14 mouse cellular contexts compared by ENCODE assay signal in genomic region chr11:116873987-116874386, GRCm38 (mm10). TPM values are rescaled to one million over a fixed set of nuclear protein-coding genes. Genes with fewer than 3 reads are reported as not detected.
DNase-seq lines count a peak whose midpoint lies in the region; ATAC-seq and TF ChIP-seq lines count a peak whose summit lies in the region.
"Had no signal": no experiment of that assay in that cellular context is flagged by ENCODE, and none has a peak within 500 bp of the region (broad histone marks: within the 10 kb centered on the region; RNA-seq: fewer than 3 reads in every experiment).

No protein-coding gene starts in this region.

- TF ChIP-seq POLR2A in thymus, adult 2 months (IDR thresholded peaks at IDR 0.05; ENCODE audit: control insufficient read depth, extremely low read depth, insufficient read depth, low read length, poor library complexity), result no peak

- no peak overlapping the region for H3K9ac ChIP-seq in embryonic facial prominence, embryonic 15.5 days
- H3K9ac ChIP-seq: neural tube, embryonic 15.5 days had no signal

- no peak overlapping the region for H3K4me3 ChIP-seq in embryonic facial prominence, embryonic 15.5 days (replicated peaks)
- no peak overlapping the region for H3K4me3 ChIP-seq in thymus, adult 2 months (ENCODE audit: control insufficient read depth, insufficient read depth, low read length)
- H3K4me3 ChIP-seq: midbrain, embryonic 10.5 days; neural tube, embryonic 15.5 days had no signal

- H3K4me2 ChIP-seq in embryonic facial prominence, embryonic 15.5 days (replicated peaks), result no peak overlapping the region
- H3K4me2 ChIP-seq: neural tube, embryonic 15.5 days had no signal

- DNase-seq in left cerebral cortex, postnatal 14 days (ENCODE audit: low spot score in 2 of 2), result peak; percentile 61 to 73
- DNase-seq in left cerebral cortex, adult 11 months (ENCODE audit: low spot score), result no peak
- peak; percentile 39 to 64 for DNase-seq in layer of hippocampus, postnatal 14 days (ENCODE audit: low spot score in 2 of 2)
- DNase-seq in right cerebral cortex, postnatal 25 days, result peak; percentile 37
- no peak for DNase-seq in thymus, adult 2 months
- no peak for DNase-seq in neural tube, embryonic 10.5 days (ENCODE audit: extremely low spot score, low spot score)
- DNase-seq: cerebellum, adult 2 months; lung, postnatal 36 days had no signal

- no peaks in the 10 kb centered on the region for H3K9me3 ChIP-seq in embryonic facial prominence, embryonic 15.5 days (replicated peaks)
- H3K9me3 ChIP-seq: midbrain, embryonic 10.5 days; neural tube, embryonic 15.5 days had no signal

- 44% methylated on average over 20 of the region's 20 CpGs for WGBS in embryonic facial prominence, embryonic 15.5 days
- WGBS in thymus, adult 2 months, result 97% methylated on average over 20 of the region's 20 CpGs

- peaks cover 17% of the 10 kb centered on the region for H3K4me1 ChIP-seq in embryonic facial prominence, embryonic 15.5 days
- no peaks in the 10 kb centered on the region for H3K4me1 ChIP-seq in thymus, adult 2 months (replicated peaks; ENCODE audit: control insufficient read depth, insufficient read depth, low read length)
- H3K4me1 ChIP-seq: midbrain, embryonic 10.5 days; neural tube, embryonic 15.5 days had no signal

- TF ChIP-seq CTCF in thymus, adult 2 months (IDR thresholded peaks at IDR 0.05; ENCODE audit: borderline replicate concordance, control insufficient read depth, extremely low read depth, insufficient read depth, low read length, poor library complexity), result no peak

- H3K36me3 ChIP-seq in embryonic facial prominence, embryonic 15.5 days, result peaks cover 38% of the 10 kb centered on the region
- H3K36me3 ChIP-seq in thymus, adult 2 months (ENCODE audit: control insufficient read depth, insufficient read depth, low read length), result peaks cover 10% of the 10 kb centered on the region; the same call in 1 of the 2 replicates

- no peaks in the 10 kb centered on the region for H3K27me3 ChIP-seq in embryonic facial prominence, embryonic 15.5 days
- no peaks in the 10 kb centered on the region for H3K27me3 ChIP-seq in thymus, adult 2 months (ENCODE audit: control insufficient read depth, insufficient read depth, low read length)
- H3K27me3 ChIP-seq: neural tube, embryonic 15.5 days had no signal

- H3K27ac ChIP-seq in embryonic facial prominence, embryonic 15.5 days (replicated peaks), result peak overlapping the region; percentile 65
- H3K27ac ChIP-seq in thymus, adult 2 months (ENCODE audit: control insufficient read depth, insufficient read depth, low read length), result no peak overlapping the region
- H3K27ac ChIP-seq: midbrain, embryonic 10.5 days; neural tube, embryonic 15.5 days had no signal

- intact Hi-C loops in left cerebral cortex, postnatal 14 days (cut with DNase I), result no loop called here

- ATAC-seq in embryonic facial prominence, embryonic 15.5 days (ENCODE audit: insufficient number of reproducible peaks, low FRiP score, low TSS enrichment, low read depth), result peak; percentile 68

RNA-seq across cellular contexts. Expression of gene Srsf2, which starts 21.1 kb away (rescaled TPM):
- 100 to 1,000 TPM; 161 to 168 TPM for total RNA-seq in left cerebral cortex, postnatal 14 days (2021)
- polyA plus RNA-seq in embryonic facial prominence, embryonic 15.5 days (2015; fragmentation: Nextera tagmentation; extraction: Ambion mirVana), result 694 and 715 TPM in 2 replicates
- 100 to 1,000 TPM; 171 to 184 TPM for total RNA-seq in layer of hippocampus, postnatal 14 days (2021)
- 1,171 and 1,772 TPM in 2 replicates for polyA plus RNA-seq in thymus, adult 2 months (2012; rRNA removed)

RNA-seq across cellular contexts. Expression of gene Mfsd11, which starts 21.7 kb away (rescaled TPM):
- 10 to 100 TPM; 36.9 to 45.9 TPM for total RNA-seq in left cerebral cortex, postnatal 14 days (2021)
- polyA plus RNA-seq in embryonic facial prominence, embryonic 15.5 days (2015; fragmentation: Nextera tagmentation; extraction: Ambion mirVana), result 44.8 and 51.2 TPM in 2 replicates
- 10 to 100 TPM; 38.5 to 48.9 TPM for total RNA-seq in layer of hippocampus, postnatal 14 days (2021)
- polyA plus RNA-seq in thymus, adult 2 months (2012; rRNA removed), result 32.9 and 33.0 TPM in 2 replicates

RNA-seq across cellular contexts. Expression of gene Jmjd6, which starts 30.7 kb away (rescaled TPM):
- 10 to 100 TPM; 25.4 to 30.2 TPM for total RNA-seq in left cerebral cortex, postnatal 14 days (2021)
- 74.1 and 79.1 TPM in 2 replicates for polyA plus RNA-seq in embryonic facial prominence, embryonic 15.5 days (2015; fragmentation: Nextera tagmentation; extraction: Ambion mirVana)
- total RNA-seq in layer of hippocampus, postnatal 14 days (2021), result 10 to 100 TPM; 28.8 to 29.3 TPM
- polyA plus RNA-seq in thymus, adult 2 months (2012; rRNA removed), result 37.3 and 46.3 TPM in 2 replicates

RNA-seq across cellular contexts. Expression of gene Mettl23, which starts 30.9 kb away (rescaled TPM):
- 10 to 100 TPM; 25.8 to 28.4 TPM for total RNA-seq in left cerebral cortex, postnatal 14 days (2021)
- 75.9 and 79.9 TPM in 2 replicates for polyA plus RNA-seq in embryonic facial prominence, embryonic 15.5 days (2015; fragmentation: Nextera tagmentation; extraction: Ambion mirVana)
- 10 to 100 TPM; 27.3 to 30.0 TPM for total RNA-seq in layer of hippocampus, postnatal 14 days (2021)
- 69.9 and 82.6 TPM in 2 replicates for polyA plus RNA-seq in thymus, adult 2 months (2012; rRNA removed)

RNA-seq across cellular contexts. Expression of gene Mgat5b, which starts 44.7 kb away (rescaled TPM):
- 10 to 100 TPM; 80.0 to 86.1 TPM for total RNA-seq in left cerebral cortex, postnatal 14 days (2021)
- 3.0 and 3.2 TPM in 2 replicates for polyA plus RNA-seq in embryonic facial prominence, embryonic 15.5 days (2015; fragmentation: Nextera tagmentation; extraction: Ambion mirVana)
- 10 to 100 TPM; 44.1 to 44.5 TPM for total RNA-seq in layer of hippocampus, postnatal 14 days (2021)
- 6.1 and 6.4 TPM in 2 replicates for polyA plus RNA-seq in thymus, adult 2 months (2012; rRNA removed)
- total RNA-seq: gastrocnemius, adult 18-20 months; granulocyte monocyte progenitor cell, adult 5-6 weeks had no signal
- polyA plus RNA-seq: liver, embryonic 16.5 days had no signal

Comparison
In these comparisons a context has a peak if more than half of its experiments do, and no peak if none do; other contexts are left out.
1. DNase-seq: peak in left cerebral cortex, postnatal 14 days (2 of 2), layer of hippocampus, postnatal 14 days (2 of 2) and right cerebral cortex, postnatal 25 days (single experiment); none in left cerebral cortex, adult 11 months (single experiment), thymus, adult 2 months (single experiment) and neural tube, embryonic 10.5 days (single experiment).